Mouse (Mus musculus) hindbrain, embryonic 13.5 days (tissue): ENCODE data around the gene Mlip. TPM values are rescaled to one million over a fixed set of nuclear protein-coding genes. Genes with fewer than 3 reads are reported as not detected.

Source experiments
- ATAC-seq: fragments of 200-750 bp; cut with Nextera tagmentation; 2 replicates; pipeline ENCODE4 v1.8.0; 2017; ENCODE audit warnings: moderate TSS enrichment; ENCODE audit not compliant: low FRiP score
- H3K27ac ChIP-seq: fragments of 300-500 bp; sonication (generic); 2 replicates; pipeline ENCODE4 v1.5.1; 2015; ENCODE audit warnings: inconsistent platforms, mild to moderate bottlenecking, moderate library complexity
- H3K27me3 ChIP-seq: fragments of 300-500 bp; sonication (generic); 2 replicates; pipeline ENCODE4 v1.6.1; 2015; ENCODE audit warnings: mild to moderate bottlenecking, inconsistent platforms
- H3K36me3 ChIP-seq: fragments of 300-500 bp; sonication (generic); 2 replicates; pipeline ENCODE4 v1.6.1; 2015; ENCODE audit warnings: mild to moderate bottlenecking, inconsistent platforms
- H3K4me1 ChIP-seq: fragments of 300-500 bp; sonication (generic); replicated peaks from 2 replicates; pipeline ENCODE4 v1.6.1; 2015; ENCODE audit warnings: inconsistent platforms
- H3K4me2 ChIP-seq: fragments of 300-500 bp; sonication (generic); 2 replicates; pipeline ENCODE4 v1.6.1; 2015; ENCODE audit warnings: inconsistent platforms, mild to moderate bottlenecking, moderate library complexity
- H3K4me3 ChIP-seq: fragments of 300-500 bp; sonication (generic); 2 replicates; pipeline ENCODE4 v1.5.1; 2015; ENCODE audit warnings: mild to moderate bottlenecking, inconsistent platforms
- H3K9ac ChIP-seq: fragments of 300-500 bp; sonication (generic); 2 replicates; pipeline ENCODE4 v1.6.1; 2015; ENCODE audit warnings: mild to moderate bottlenecking, inconsistent platforms
- H3K9me3 ChIP-seq: fragments of 300-500 bp; sonication (generic); 2 replicates; pipeline ENCODE4 v1.6.1; 2016; ENCODE audit warnings: inconsistent platforms
- WGBS: fragments of 180-500 bp; shearing (Covaris S2); methylation state at CpG from one replicate; pipeline ENCODE4 v1.1.7; 2015; 5-methylcytosine and 5-hydroxymethylcytosine counted together
- polyA plus RNA-seq: library from polyadenylated mRNA; unstranded; fragments of >200 nt; fragmentation: Nextera tagmentation; extraction: Ambion mirVana; gene quantifications from 2 replicates; pipeline ENCODE4 v1.2.1, GENCODE M21; 2015

Gene Mlip
- polyA plus RNA-seq, 1 experiment from 2014 or later, result 0.99 TPM

DNA sequence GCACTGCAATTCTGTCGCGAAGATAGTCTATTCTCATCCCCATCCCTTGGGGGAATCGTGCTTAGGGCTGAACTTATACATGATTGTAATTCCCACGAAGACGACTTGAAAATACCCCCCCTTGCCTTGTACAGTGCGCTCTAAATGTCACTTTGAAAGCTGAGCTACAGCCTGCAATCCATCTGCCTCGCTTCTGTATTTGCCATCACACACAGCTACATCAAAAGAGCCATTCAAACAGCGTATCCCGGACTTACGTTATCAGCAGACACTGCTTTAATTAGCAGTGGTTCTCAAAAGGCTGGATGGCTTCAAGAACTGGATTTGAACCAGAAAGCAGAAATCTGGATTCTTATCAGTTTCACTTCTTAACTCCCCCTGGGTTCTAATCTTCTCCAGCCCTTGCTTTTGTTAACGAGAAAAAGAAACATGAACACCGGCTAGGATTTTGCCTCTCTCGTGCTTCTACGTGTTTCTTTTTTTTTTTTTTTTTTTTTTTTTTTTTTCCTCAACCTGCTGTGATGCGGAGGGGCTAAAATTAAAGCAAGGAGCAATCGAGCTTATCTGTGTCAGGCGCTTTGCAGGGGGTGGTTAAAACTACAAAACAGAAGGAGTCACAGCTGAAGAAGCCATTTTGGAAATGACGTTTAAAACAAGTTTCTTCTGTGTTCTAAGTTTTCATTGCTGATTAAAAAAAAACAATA lies 12.5 kb downstream of the Mlip start:
- 38% methylated on average over 18 of the region's 18 CpGs for WGBS
- peak overlapping the region; percentile 16; the same call in 1 of the 2 replicates for H3K4me3 ChIP-seq

GRCm38 (mm10) chr9:77339571-77340148 lies 13.1 kb downstream of the Mlip start:
- peak overlapping the region; percentile 42 for H3K4me2 ChIP-seq
- H3K27me3 ChIP-seq, result no peaks in the 10 kb centered on the region
- no peaks in the 10 kb centered on the region for H3K36me3 ChIP-seq
- H3K4me3 ChIP-seq, result peak overlapping the region; percentile 16; the same call in 1 of the 2 replicates
- H3K9me3 ChIP-seq, result no peaks in the 10 kb centered on the region
- H3K4me1 ChIP-seq, result peaks cover 15% of the 10 kb centered on the region; the same call in 1 of the 2 replicates
- H3K27ac ChIP-seq, result peak overlapping the region; percentile 80
- 55% methylated on average over 7 of the region's 7 CpGs for WGBS
- H3K9ac ChIP-seq, result no peak overlapping the region; the same call in 1 of the 2 replicates
- ATAC-seq, result peak; percentile 67

More for the DNA sequence above, 12.5 kb downstream of the Mlip start:
- H3K27me3 ChIP-seq, result no peaks in the 10 kb centered on the region
- H3K4me1 ChIP-seq, result peaks cover 15% of the 10 kb centered on the region; the same call in 1 of the 2 replicates
- peak overlapping the region; percentile 42 for H3K4me2 ChIP-seq
- H3K36me3 ChIP-seq, result no peaks in the 10 kb centered on the region
- peak overlapping the region; percentile 80 for H3K27ac ChIP-seq
- peak; percentile 67 for ATAC-seq
- no peaks in the 10 kb centered on the region for H3K9me3 ChIP-seq
- H3K9ac ChIP-seq, result peak overlapping the region; percentile 19; the same call in 1 of the 2 replicates

DNA sequence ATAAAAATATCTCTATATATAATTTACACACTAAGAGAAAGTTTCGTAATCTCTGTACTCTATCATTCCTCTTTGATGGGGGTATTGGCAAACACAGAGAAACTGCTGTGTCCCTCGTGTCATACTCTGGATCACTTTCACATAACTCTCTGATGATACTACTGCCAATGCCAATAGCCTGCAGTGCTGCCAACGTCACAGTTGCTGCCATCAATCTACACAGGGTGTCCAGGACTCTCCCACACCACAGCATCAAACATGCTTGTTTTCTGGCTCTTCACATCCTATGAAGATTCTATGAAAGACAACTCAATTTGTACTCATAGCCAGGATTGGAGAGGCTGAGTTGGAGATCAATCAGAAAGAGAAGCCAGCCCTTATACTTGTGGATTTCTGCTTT lies 17.4 kb downstream of the Mlip start:
- Histone ChIP-seq H3K36me3 (no peaks in the 10 kb centered on the region), H3K9ac (no peak overlapping the region), H3K4me2 (no peak overlapping the region), H3K4me3 (no peak overlapping the region), H3K27me3 (no peaks in the 10 kb centered on the region), H3K9me3 (0 out of 2 replicates have a peak, but pooled peaks cover 7% of the 10 kb centered on the region), H3K4me1 (peaks cover 13% of the 10 kb centered on the region; the same call in 1 of the 2 replicates), H3K27ac (no peak overlapping the region)
- WGBS, result 88% methylated on average over 3 of the region's 3 CpGs
- no peak for ATAC-seq

- no peak for ATAC-seq
- no peak overlapping the region for H3K4me3 ChIP-seq
- H3K9ac ChIP-seq, result no peak overlapping the region
- no peaks in the 10 kb centered on the region for H3K4me1 ChIP-seq
- no peaks in the 10 kb centered on the region for H3K36me3 ChIP-seq
- H3K9me3 ChIP-seq, result peaks cover 6% of the 10 kb centered on the region; the same call in 1 of the 2 replicates
- H3K27ac ChIP-seq, result no peak overlapping the region
- no peak overlapping the region for H3K4me2 ChIP-seq
- no peaks in the 10 kb centered on the region for H3K27me3 ChIP-seq
- WGBS, result 86% methylated on average over 3 of the region's 3 CpGs
Measured at GRCm38 (mm10) chr9:77318346-77318745, 34.4 kb downstream of the Mlip start.

DNA sequence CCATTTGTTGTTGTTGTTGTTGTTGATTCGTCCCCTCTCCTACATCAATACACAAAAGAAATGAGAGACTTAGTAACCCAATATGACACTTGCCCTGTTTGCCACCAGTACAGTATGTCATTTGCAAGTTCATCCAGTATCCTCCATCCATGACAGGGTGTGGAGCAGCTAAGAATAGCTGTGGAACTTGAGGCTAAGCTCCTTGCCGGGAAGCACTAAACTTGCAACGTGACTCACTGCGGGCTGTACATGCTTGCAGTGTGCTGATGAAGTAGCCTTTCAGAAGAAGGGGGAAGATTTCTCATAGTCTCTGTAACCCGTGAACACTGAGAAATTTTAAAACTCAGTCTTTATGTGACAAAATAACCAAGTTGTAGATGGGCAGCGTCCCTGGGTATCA lies 42.2 kb downstream of the Mlip start:
- Histone ChIP-seq H3K27me3 (no peaks in the 10 kb centered on the region), H3K4me3 (no peak overlapping the region), H3K9me3 (no peaks in the 10 kb centered on the region), H3K27ac (no peak overlapping the region), H3K9ac (no peak overlapping the region), H3K36me3 (no peaks in the 10 kb centered on the region), H3K4me1 (no peaks in the 10 kb centered on the region), H3K4me2 (no peak overlapping the region)
- ATAC-seq, result no peak
- 90% methylated on average over 6 of the region's 6 CpGs for WGBS

- no peaks in the 10 kb centered on the region for H3K27me3 ChIP-seq
- no peaks in the 10 kb centered on the region for H3K36me3 ChIP-seq
- no peak overlapping the region for H3K4me2 ChIP-seq
- no peak for ATAC-seq
- no peaks in the 10 kb centered on the region for H3K4me1 ChIP-seq
- no peak overlapping the region for H3K27ac ChIP-seq
- H3K9me3 ChIP-seq, result no peaks in the 10 kb centered on the region
- 88% methylated on average over 2 of the region's 2 CpGs for WGBS
- no peak overlapping the region for H3K4me3 ChIP-seq
- no peak overlapping the region for H3K9ac ChIP-seq
Measured at GRCm38 (mm10) chr9:77305417-77305816, 47.4 kb downstream of the Mlip start.

DNA sequence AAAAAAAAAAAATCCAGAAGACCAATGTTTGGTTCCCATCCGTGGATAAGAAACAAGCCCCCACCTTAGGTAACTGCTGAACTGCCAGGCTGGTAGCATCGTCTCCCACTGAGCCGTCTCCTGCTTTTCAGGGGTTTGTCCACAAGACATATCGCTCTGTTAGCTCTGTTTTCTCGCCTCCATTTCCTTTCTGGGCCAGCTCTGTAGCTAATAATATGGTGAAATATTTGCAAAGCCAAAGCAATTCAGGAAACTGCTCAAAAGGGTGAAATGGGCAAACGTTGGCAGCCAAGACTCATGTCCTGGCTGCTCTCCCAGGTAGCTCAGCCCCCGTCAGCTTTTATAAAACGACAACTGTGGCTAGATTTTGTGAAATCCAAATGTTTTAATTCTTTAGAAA lies 50.4 kb downstream of the Mlip start:
- Histone ChIP-seq H3K4me3 (no peak overlapping the region), H3K27ac (no peak overlapping the region), H3K9me3 (no peaks in the 10 kb centered on the region), H3K4me1 (no peaks in the 10 kb centered on the region), H3K4me2 (no peak overlapping the region), H3K27me3 (no peaks in the 10 kb centered on the region), H3K9ac (no peak overlapping the region), H3K36me3 (no peaks in the 10 kb centered on the region)
- WGBS, result 83% methylated on average over 8 of the region's 8 CpGs
- ATAC-seq, result no peak

- Histone ChIP-seq H3K27me3 (no peaks in the 10 kb centered on the region), H3K27ac (no peak overlapping the region), H3K4me1 (no peaks in the 10 kb centered on the region), H3K36me3 (no peaks in the 10 kb centered on the region), H3K9ac (no peak overlapping the region), H3K9me3 (no peaks in the 10 kb centered on the region), H3K4me2 (no peak overlapping the region), H3K4me3 (no peak overlapping the region)
- ATAC-seq, result no peak
- 95% methylated on average over 5 of the region's 5 CpGs for WGBS
Measured at GRCm38 (mm10) chr9:77287958-77288357, 64.8 kb downstream of the Mlip start.

DNA sequence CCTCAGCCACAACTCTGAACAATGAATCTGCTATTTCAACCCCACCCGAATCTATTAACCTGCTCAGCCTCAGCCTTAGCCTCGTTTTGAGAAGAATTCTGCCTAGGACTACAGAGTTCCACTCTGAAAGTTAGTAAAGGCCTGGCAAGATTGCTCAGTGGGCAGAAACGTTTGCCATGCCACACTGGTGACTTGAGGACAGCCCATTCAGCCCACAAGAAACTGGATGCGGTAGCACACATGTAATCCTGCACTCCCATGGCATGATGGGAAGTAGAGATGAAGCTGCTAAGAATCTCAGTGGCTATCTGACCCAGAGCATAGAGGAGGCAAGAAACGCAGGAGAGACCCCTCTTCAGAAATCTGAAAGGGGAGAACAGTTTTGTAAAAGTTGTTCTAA lies 73.4 kb downstream of the Mlip start:
- ATAC-seq, result no peak
- Histone ChIP-seq H3K9me3 (no peaks in the 10 kb centered on the region), H3K4me2 (no peak overlapping the region), H3K27ac (no peak overlapping the region), H3K9ac (no peak overlapping the region), H3K27me3 (no peaks in the 10 kb centered on the region), H3K4me1 (no peaks in the 10 kb centered on the region; the same call in 1 of the 2 replicates), H3K4me3 (no peak overlapping the region), H3K36me3 (no peaks in the 10 kb centered on the region)
- WGBS, result 80% methylated on average over 5 of the region's 5 CpGs

- Histone ChIP-seq H3K4me1 (no peaks in the 10 kb centered on the region; the same call in 1 of the 2 replicates), H3K36me3 (no peaks in the 10 kb centered on the region), H3K4me2 (no peak overlapping the region), H3K9ac (no peak overlapping the region), H3K4me3 (no peak overlapping the region), H3K27ac (no peak overlapping the region), H3K9me3 (no peaks in the 10 kb centered on the region), H3K27me3 (no peaks in the 10 kb centered on the region)
- ATAC-seq, result no peak
- WGBS, result 62% methylated on average over 3 of the region's 3 CpGs
Measured at GRCm38 (mm10) chr9:77278055-77278454, 74.7 kb downstream of the Mlip start.

DNA sequence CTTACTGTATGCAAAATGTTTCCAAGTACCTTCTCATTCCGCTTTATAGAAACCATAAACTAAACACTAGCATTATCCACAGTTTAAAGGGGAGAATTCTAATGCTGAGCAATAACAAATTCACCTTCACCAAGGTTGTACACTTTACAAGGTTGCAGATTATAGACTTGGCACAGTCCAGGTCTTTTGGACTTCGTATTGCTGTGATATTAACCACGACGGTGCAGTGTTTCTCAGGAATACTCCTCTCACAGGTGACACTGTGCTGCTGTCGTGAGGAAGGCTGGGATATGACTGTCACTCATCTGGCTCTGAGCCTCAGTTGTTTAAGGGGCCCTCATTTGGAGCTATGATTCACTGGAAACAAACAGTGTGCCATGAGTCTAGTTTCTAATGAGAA lies 75.5 kb downstream of the Mlip start:
- no peak overlapping the region for H3K4me2 ChIP-seq
- no peaks in the 10 kb centered on the region for H3K27me3 ChIP-seq
- H3K27ac ChIP-seq, result no peak overlapping the region
- no peaks in the 10 kb centered on the region for H3K9me3 ChIP-seq
- no peak overlapping the region for H3K9ac ChIP-seq
- no peak for ATAC-seq
- no peaks in the 10 kb centered on the region for H3K36me3 ChIP-seq
- no peak overlapping the region for H3K4me3 ChIP-seq
- H3K4me1 ChIP-seq, result no peaks in the 10 kb centered on the region; the same call in 1 of the 2 replicates
- 82% methylated on average over 5 of the region's 5 CpGs for WGBS

DNA sequence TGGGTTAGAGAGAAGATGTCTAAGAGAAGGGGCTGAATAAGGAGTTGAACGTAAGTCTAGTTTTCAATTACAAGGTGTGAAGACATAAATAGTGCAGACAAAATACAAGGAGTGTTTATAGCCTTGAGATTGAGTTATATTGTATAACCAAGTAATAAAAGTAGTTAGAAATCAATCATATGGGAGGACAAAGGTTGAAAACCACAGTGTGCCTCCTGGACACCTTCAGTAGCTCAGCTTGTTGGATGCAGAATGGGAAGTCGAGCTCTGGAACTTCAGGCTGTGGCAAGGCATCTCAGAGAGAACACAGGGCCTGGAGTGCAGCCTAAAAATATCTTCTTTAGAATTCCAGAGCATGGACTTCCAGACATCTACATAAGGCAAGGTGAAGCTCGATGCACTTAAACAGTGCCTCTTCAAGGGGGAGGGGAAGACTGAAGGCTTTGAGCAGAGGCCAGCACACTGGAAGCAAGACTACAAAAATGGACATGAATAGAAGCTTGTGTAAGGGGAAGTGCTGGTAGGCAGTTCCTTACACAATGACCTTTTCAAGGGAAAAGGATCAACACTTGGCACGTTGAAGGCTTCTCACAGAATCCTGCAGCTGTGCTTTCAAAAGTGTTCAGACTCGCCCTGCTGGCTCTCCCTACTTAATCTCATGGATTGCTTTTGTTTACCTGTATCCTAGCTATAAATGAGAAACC lies 76.2 kb downstream of the Mlip start:
- H3K4me1 ChIP-seq, result no peaks in the 10 kb centered on the region; the same call in 1 of the 2 replicates
- WGBS, result 43% methylated on average over 5 of the region's 5 CpGs
- no peaks in the 10 kb centered on the region for H3K36me3 ChIP-seq
- no peak overlapping the region for H3K27ac ChIP-seq
- no peaks in the 10 kb centered on the region for H3K27me3 ChIP-seq
- H3K4me3 ChIP-seq, result no peak overlapping the region
- H3K4me2 ChIP-seq, result no peak overlapping the region
- H3K9ac ChIP-seq, result no peak overlapping the region
- no peaks in the 10 kb centered on the region for H3K9me3 ChIP-seq
- ATAC-seq, result no peak
